Mouse (Mus musculus) heart, embryonic 12.5 days (tissue): ENCODE data around the gene Edem1. TPM values are rescaled to one million over a fixed set of nuclear protein-coding genes. Genes with fewer than 3 reads are reported as not detected.
A peak's percentile ranks its signal among the peaks of the same experiment; 100 is the strongest.

ENCODE experiments used
- ATAC-seq: fragments of 200-750 bp; cut with Nextera tagmentation; 2 replicates; pipeline ENCODE4 v1.8.0; 2017; ENCODE audit warnings: moderate TSS enrichment, moderate library complexity; ENCODE audit not compliant: insufficient number of reproducible peaks, low FRiP score
- H3K27ac ChIP-seq: fragments of 300-500 bp; sonication (generic); 2 replicates; pipeline ENCODE4 v1.5.1; 2016; ENCODE audit warnings: mild to moderate bottlenecking, moderate library complexity; ENCODE audit not compliant: poor library complexity, severe bottlenecking
- H3K27me3 ChIP-seq: fragments of 300-500 bp; sonication (generic); replicated peaks from 2 replicates; pipeline ENCODE4 v1.6.1; 2016; ENCODE audit warnings: mild to moderate bottlenecking, moderate library complexity
- H3K36me3 ChIP-seq: fragments of 300-500 bp; sonication (generic); 2 replicates; pipeline ENCODE4 v1.6.1; 2016; ENCODE audit warnings: mild to moderate bottlenecking, moderate library complexity
- H3K4me1 ChIP-seq: fragments of 300-500 bp; sonication (generic); replicated peaks from 2 replicates; pipeline ENCODE4 v1.6.1; 2016; ENCODE audit warnings: mild to moderate bottlenecking
- H3K4me2 ChIP-seq: fragments of 300-500 bp; sonication (generic); 2 replicates; pipeline ENCODE4 v1.6.1; 2016; ENCODE audit warnings: mild to moderate bottlenecking, moderate library complexity
- H3K4me3 ChIP-seq: fragments of 300-500 bp; sonication (generic); 2 replicates; pipeline ENCODE4 v1.5.1; 2016; ENCODE audit warnings: mild to moderate bottlenecking
- H3K9ac ChIP-seq: fragments of 300-500 bp; sonication (generic); 2 replicates; pipeline ENCODE4 v1.6.1; 2016; ENCODE audit warnings: mild to moderate bottlenecking, moderate library complexity
- H3K9me3 ChIP-seq: fragments of 300-500 bp; sonication (generic); replicated peaks from 2 replicates; pipeline ENCODE4 v1.6.1; 2016; ENCODE audit warnings: mild to moderate bottlenecking, moderate library complexity
- whole genome bisulfite sequencing: fragments of 180-500 bp; shearing (Covaris S2); methylation state at CpG from one replicate; pipeline ENCODE4 v1.1.7; 2016; 5-methylcytosine and 5-hydroxymethylcytosine counted together
- polyA plus RNA-seq: library from polyadenylated mRNA; unstranded; fragments of >200 nt; fragmentation: Nextera tagmentation; extraction: Ambion mirVana; gene quantifications from 2 replicates; pipeline ENCODE4 v1.2.1, GENCODE M21; 2016

The Edem1 gene
- polyA plus RNA-seq: 15.4 and 15.6 TPM in 2 replicates

- Histone ChIP-seq H3K36me3 (peaks cover 14% of the 10 kb centered on the region), H3K4me2 (peak within 1 kb of the TSS; percentile 93), H3K9ac (peak within 1 kb of the TSS; percentile 95), H3K4me1 (peaks cover 10% of the 10 kb centered on the region), H3K27ac (peak within 1 kb of the TSS; percentile 74), H3K27me3 (no peaks in the 10 kb centered on the region), H3K4me3 (peak within 1 kb of the TSS; percentile 99), H3K9me3 (no peaks in the 10 kb centered on the region)
- peak; percentile 99 for ATAC-seq
- WGBS: under 1% methylated on average over 60 of the region's 67 CpGs
Observed at GRCm38 (mm10) chr6:108828234-108828868, at the start of gene Edem1. TSS of gene Edem1 (plus strand) at chr6:108828641.

GRCm38 (mm10) chr6:108781865-108782264, 46.6 kb upstream of the Edem1 start:
- H3K4me1 ChIP-seq: peaks cover 16% of the 10 kb centered on the region
- H3K9me3 ChIP-seq: no peaks in the 10 kb centered on the region
- H3K36me3 ChIP-seq: no peaks in the 10 kb centered on the region
- no peak overlapping the region for H3K4me2 ChIP-seq
- H3K27me3 ChIP-seq: no peaks in the 10 kb centered on the region
- 57% methylated on average over 6 of the region's 6 CpGs for WGBS
- H3K27ac ChIP-seq: no peak overlapping the region
- H3K4me3 ChIP-seq: no peak overlapping the region
- ATAC-seq: no peak
- H3K9ac ChIP-seq: no peak overlapping the region

- no peaks in the 10 kb centered on the region for H3K9me3 ChIP-seq
- peaks cover 16% of the 10 kb centered on the region for H3K4me1 ChIP-seq
- H3K27me3 ChIP-seq: no peaks in the 10 kb centered on the region
- peak within 1 kb of the TSS; percentile 86 for H3K4me2 ChIP-seq
- H3K27ac ChIP-seq: peak within 1 kb of the TSS; percentile 83
- peak within 1 kb of the TSS; percentile 99 for H3K4me3 ChIP-seq
- ATAC-seq: peak; percentile 95
- H3K9ac ChIP-seq: peak within 1 kb of the TSS; percentile 99
- H3K36me3 ChIP-seq: no peaks in the 10 kb centered on the region
- WGBS: 10% methylated on average over 36 of the region's 36 CpGs
Observed at GRCm38 (mm10) chr6:108782526-108783183, 45.8 kb upstream of the Edem1 start, which contains the start of gene Arl8b. TSS of gene Arl8b (plus strand) at chr6:108783099.

- Histone ChIP-seq H3K9ac (peak overlapping the region; percentile 99), H3K9me3 (no peaks in the 10 kb centered on the region), H3K27me3 (no peaks in the 10 kb centered on the region), H3K27ac (peak overlapping the region; percentile 83), H3K36me3 (no peaks in the 10 kb centered on the region), H3K4me2 (peak overlapping the region; percentile 86), H3K4me1 (peaks cover 16% of the 10 kb centered on the region), H3K4me3 (peak overlapping the region; percentile 99)
- under 1% methylated on average over 57 of the region's 57 CpGs for WGBS
- peak; percentile 49 for ATAC-seq
Observed at GRCm38 (mm10) chr6:108783184-108783881, 45.1 kb upstream of the Edem1 start.

DNA sequence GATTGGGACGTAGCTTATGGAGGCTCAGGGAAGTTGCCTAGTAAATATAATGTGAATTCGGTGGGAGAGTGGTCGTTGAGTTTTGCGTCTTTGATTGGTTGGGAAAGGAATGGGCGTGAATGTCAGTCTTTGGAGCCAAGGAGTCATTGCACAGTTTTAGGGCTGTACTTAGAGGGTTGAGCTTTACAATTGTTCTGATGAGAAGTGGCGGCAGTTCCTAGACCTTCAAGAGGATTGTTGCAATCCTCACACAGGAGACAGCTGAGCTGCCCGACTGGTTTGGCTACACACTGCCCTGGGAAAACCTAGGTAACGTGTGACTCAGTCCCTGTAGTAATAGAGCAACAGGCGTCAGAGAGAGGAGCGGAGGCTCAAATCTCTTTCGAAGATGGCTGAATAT, 44.4 kb upstream of the Edem1 start:
- Histone ChIP-seq H3K27ac (no peak overlapping the region; the same call in 1 of the 2 replicates), H3K27me3 (no peaks in the 10 kb centered on the region), H3K4me1 (peaks cover 16% of the 10 kb centered on the region), H3K9ac (peak overlapping the region; percentile 99), H3K9me3 (no peaks in the 10 kb centered on the region), H3K4me3 (peak overlapping the region; percentile 99), H3K4me2 (peak overlapping the region; percentile 86), H3K36me3 (0 out of 2 replicates have a peak, but pooled peaks cover 1% of the 10 kb centered on the region)
- ATAC-seq: no peak
- WGBS: 26% methylated on average over 11 of the region's 11 CpGs

- H3K9me3 ChIP-seq: no peaks in the 10 kb centered on the region
- H3K36me3 ChIP-seq: 0 out of 2 replicates have a peak, but pooled peaks cover 3% of the 10 kb centered on the region
- H3K9ac ChIP-seq: peak overlapping the region; percentile 99; the same call in 1 of the 2 replicates
- peaks cover 16% of the 10 kb centered on the region for H3K4me1 ChIP-seq
- H3K27me3 ChIP-seq: no peaks in the 10 kb centered on the region
- H3K4me3 ChIP-seq: peak overlapping the region; percentile 99
- WGBS: 41% methylated on average over 5 of the region's 5 CpGs
- H3K27ac ChIP-seq: no peak overlapping the region
- ATAC-seq: no peak
- peak overlapping the region; percentile 86 for H3K4me2 ChIP-seq
Observed at GRCm38 (mm10) chr6:108784796-108785195, 43.6 kb upstream of the Edem1 start.

DNA sequence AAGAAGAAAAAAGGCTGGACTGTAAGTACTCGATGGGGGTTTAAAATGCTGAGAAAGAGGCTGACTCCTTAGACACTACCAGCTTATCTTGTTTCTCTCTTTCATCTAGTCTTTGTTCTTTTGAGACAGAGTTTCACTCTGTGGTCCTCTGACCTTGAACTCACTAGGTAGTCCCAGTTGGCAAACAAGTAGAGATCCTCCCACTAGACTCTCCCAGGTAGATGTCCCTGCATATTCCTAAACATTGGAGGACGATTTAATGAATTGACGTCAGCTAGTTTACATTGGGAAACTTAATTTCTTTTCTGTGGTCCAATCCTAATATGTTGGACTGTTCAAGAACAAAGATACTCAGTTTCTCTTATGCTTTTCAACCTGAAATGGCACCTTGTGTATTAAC, 42.9 kb upstream of the Edem1 start:
- Histone ChIP-seq H3K4me1 (peaks cover 16% of the 10 kb centered on the region), H3K27ac (no peak overlapping the region), H3K4me2 (no peak overlapping the region), H3K9me3 (no peaks in the 10 kb centered on the region), H3K27me3 (no peaks in the 10 kb centered on the region), H3K9ac (no peak overlapping the region), H3K4me3 (no peak overlapping the region), H3K36me3 (0 out of 2 replicates have a peak, but pooled peaks cover 3% of the 10 kb centered on the region)
- WGBS: 81% methylated on average over 3 of the region's 3 CpGs
- ATAC-seq: no peak

DNA sequence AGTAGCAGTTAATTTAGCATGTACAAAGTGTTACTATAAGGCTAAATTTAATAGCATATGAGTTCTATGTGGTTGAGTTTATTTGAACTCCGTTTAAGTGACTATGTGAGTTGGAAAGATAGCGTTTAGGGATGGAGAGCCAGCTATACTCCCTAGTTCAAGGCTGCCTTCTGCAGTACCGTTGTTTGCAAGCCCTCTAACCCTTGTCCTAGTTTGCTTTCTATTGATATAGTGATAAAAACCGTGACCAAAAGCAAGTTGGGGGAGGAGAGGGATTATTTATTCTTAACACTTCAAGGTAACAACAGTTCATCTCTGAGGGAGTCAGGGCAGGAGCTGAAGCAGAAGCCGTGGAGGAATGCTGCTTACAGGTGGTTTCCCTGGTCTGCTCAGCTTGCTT, 36.9 kb upstream of the Edem1 start:
- H3K27me3 ChIP-seq: no peaks in the 10 kb centered on the region
- H3K27ac ChIP-seq: no peak overlapping the region
- peaks cover 15% of the 10 kb centered on the region for H3K4me1 ChIP-seq
- H3K9ac ChIP-seq: no peak overlapping the region
- H3K9me3 ChIP-seq: no peaks in the 10 kb centered on the region
- WGBS: 74% methylated on average over 5 of the region's 5 CpGs
- no peak overlapping the region for H3K4me2 ChIP-seq
- ATAC-seq: no peak
- 0 out of 2 replicates have a peak, but pooled peaks cover 3% of the 10 kb centered on the region for H3K36me3 ChIP-seq
- H3K4me3 ChIP-seq: no peak overlapping the region

- Histone ChIP-seq H3K4me1 (peaks cover 19% of the 10 kb centered on the region), H3K9ac (no peak overlapping the region), H3K4me2 (no peak overlapping the region), H3K27ac (peak overlapping the region; percentile 35; the same call in 1 of the 2 replicates), H3K36me3 (no peaks in the 10 kb centered on the region), H3K27me3 (no peaks in the 10 kb centered on the region), H3K4me3 (no peak overlapping the region), H3K9me3 (no peaks in the 10 kb centered on the region)
- WGBS: 48% methylated on average over 1 of the region's 1 CpGs
- no peak; the same call in 1 of the 2 replicates for ATAC-seq
Observed at GRCm38 (mm10) chr6:108795912-108796311, 32.5 kb upstream of the Edem1 start.

GRCm38 (mm10) chr6:108796706-108797105, 31.7 kb upstream of the Edem1 start:
- 63% methylated on average over 2 of the region's 2 CpGs for WGBS
- H3K4me2 ChIP-seq: no peak overlapping the region
- H3K27me3 ChIP-seq: no peaks in the 10 kb centered on the region
- no peak for ATAC-seq
- no peaks in the 10 kb centered on the region for H3K9me3 ChIP-seq
- no peak overlapping the region for H3K27ac ChIP-seq
- H3K9ac ChIP-seq: no peak overlapping the region
- peaks cover 19% of the 10 kb centered on the region for H3K4me1 ChIP-seq
- H3K36me3 ChIP-seq: no peaks in the 10 kb centered on the region
- no peak overlapping the region for H3K4me3 ChIP-seq

GRCm38 (mm10) chr6:108805194-108805593, 23.2 kb upstream of the Edem1 start:
- Histone ChIP-seq H3K9ac (no peak overlapping the region), H3K27me3 (no peaks in the 10 kb centered on the region), H3K4me2 (no peak overlapping the region), H3K36me3 (no peaks in the 10 kb centered on the region), H3K9me3 (no peaks in the 10 kb centered on the region), H3K4me3 (no peak overlapping the region), H3K27ac (no peak overlapping the region), H3K4me1 (peaks cover 3% of the 10 kb centered on the region; the same call in 1 of the 2 replicates)
- ATAC-seq: no peak
- WGBS: 40% methylated on average over 1 of the region's 1 CpGs
